Mouse (Mus musculus): Measurements from ENCODE around the gene Tnk2. TPM values are rescaled to one million over a fixed set of nuclear protein-coding genes. Genes with fewer than 3 reads are reported as not detected.
A peak's percentile ranks its signal among the peaks of the same experiment; 100 is the strongest.

Gene Tnk2
- polyA plus RNA-seq, 1 experiment = 202 TPM

DNA sequence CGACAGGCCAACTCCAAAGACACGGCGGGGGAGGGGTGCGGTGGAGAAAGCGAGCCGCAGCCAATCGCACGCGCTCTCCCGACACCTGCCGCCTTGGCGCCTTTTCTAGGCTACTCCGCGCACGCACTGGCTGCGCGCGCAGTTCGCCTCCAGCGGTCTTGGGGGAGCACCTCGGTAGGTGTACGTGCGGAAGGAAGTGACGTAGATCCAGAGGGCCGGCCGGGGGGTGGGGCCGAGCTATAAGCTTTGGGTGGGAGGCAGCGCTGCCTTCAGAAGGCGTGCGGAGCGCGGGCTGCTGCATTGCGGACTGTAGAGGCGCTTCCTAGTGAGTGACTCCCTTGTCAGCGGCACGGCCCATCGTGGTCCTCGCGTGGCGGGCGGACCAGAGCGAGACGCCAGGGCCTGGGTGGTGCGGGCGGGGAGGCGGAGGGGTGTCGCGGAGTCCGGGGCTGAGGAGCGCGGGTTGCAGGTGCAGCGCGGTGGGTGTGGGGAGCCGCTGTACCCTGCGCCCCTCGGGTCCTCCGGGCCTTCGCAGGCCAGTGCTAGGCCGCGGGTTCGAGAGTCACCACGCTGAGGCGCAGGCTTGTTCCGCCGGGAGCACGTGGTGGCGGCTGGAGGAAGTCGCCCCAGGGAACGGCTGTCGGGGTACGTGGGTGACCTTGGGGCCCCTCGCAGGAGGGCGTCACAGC is 34.8 kb upstream of the Tnk2 start, which contains the start of gene Tfrc:
Tfrc (plus strand) TSS at position 209 of the 689 bp plus-strand sequence.
- peaks cover 1% of the 10 kb centered on the region; the same call in 1 of the 2 replicates for H3K4me1 ChIP-seq (ENCODE audit: control insufficient read depth, insufficient read depth, low read length)
- H3K27ac ChIP-seq (ENCODE audit: insufficient read depth, low read length) = peak within 1 kb of the TSS; percentile 79; the same call in 1 of the 2 replicates
- peak within 1 kb of the TSS; percentile 84 for H3K4me3 ChIP-seq (ENCODE audit: insufficient read depth, low read length)
- TF ChIP-seq CTCF (IDR thresholded peaks at IDR 0.05; ENCODE audit: extremely low read depth, insufficient read depth, low read length) (no peak), POLR2A (IDR thresholded peaks at IDR 0.05; ENCODE audit: extremely low read depth, insufficient read depth, low read length) (peak; percentile 98)

- TF ChIP-seq CTCF (IDR thresholded peaks at IDR 0.05; ENCODE audit: extremely low read depth, insufficient read depth, low read length) (no peak), POLR2A (IDR thresholded peaks at IDR 0.05; ENCODE audit: extremely low read depth, insufficient read depth, low read length) (no peak)
- peak overlapping the region; percentile 79; the same call in 1 of the 2 replicates for H3K27ac ChIP-seq (ENCODE audit: insufficient read depth, low read length)
- H3K4me3 ChIP-seq (ENCODE audit: insufficient read depth, low read length) = peak overlapping the region; percentile 84
- peaks cover 1% of the 10 kb centered on the region; the same call in 1 of the 2 replicates for H3K4me1 ChIP-seq (ENCODE audit: control insufficient read depth, insufficient read depth, low read length)
These were observed 34.3 kb upstream of the Tnk2 start for GRCm38 (mm10) chr16:32609401-32609779.

- no peak for TF ChIP-seq CTCF (IDR thresholded peaks at IDR 0.05; ENCODE audit: extremely low read depth, insufficient read depth, low read length)
- TF ChIP-seq POLR2A (IDR thresholded peaks at IDR 0.05; ENCODE audit: extremely low read depth, insufficient read depth, low read length) = no peak
- Histone ChIP-seq H3K4me3 (ENCODE audit: insufficient read depth, low read length) (peak overlapping the region; percentile 84), H3K4me1 (ENCODE audit: control insufficient read depth, insufficient read depth, low read length) (peaks cover 1% of the 10 kb centered on the region; the same call in 1 of the 2 replicates), H3K27ac (ENCODE audit: insufficient read depth, low read length) (no peak overlapping the region)
These were observed 33.0 kb upstream of the Tnk2 start for GRCm38 (mm10) chr16:32610460-32611255.

GRCm38 (mm10) chr16:32612052-32612451 is 31.6 kb upstream of the Tnk2 start:
- no peak overlapping the region for H3K4me3 ChIP-seq (ENCODE audit: insufficient read depth, low read length)
- peaks cover 1% of the 10 kb centered on the region; the same call in 1 of the 2 replicates for H3K4me1 ChIP-seq (ENCODE audit: control insufficient read depth, insufficient read depth, low read length)
- no peak overlapping the region for H3K27ac ChIP-seq (ENCODE audit: insufficient read depth, low read length)
- TF ChIP-seq CTCF (IDR thresholded peaks at IDR 0.05; ENCODE audit: extremely low read depth, insufficient read depth, low read length) = no peak
- TF ChIP-seq POLR2A (IDR thresholded peaks at IDR 0.05; ENCODE audit: extremely low read depth, insufficient read depth, low read length) = no peak

GRCm38 (mm10) chr16:32613269-32613834 is 30.3 kb upstream of the Tnk2 start:
- TF ChIP-seq CTCF (IDR thresholded peaks at IDR 0.05; ENCODE audit: extremely low read depth, insufficient read depth, low read length) = no peak
- Histone ChIP-seq H3K4me3 (ENCODE audit: insufficient read depth, low read length) (no peak overlapping the region), H3K4me1 (ENCODE audit: control insufficient read depth, insufficient read depth, low read length) (peaks cover 1% of the 10 kb centered on the region; the same call in 1 of the 2 replicates), H3K27ac (ENCODE audit: insufficient read depth, low read length) (no peak overlapping the region)

- peaks cover 1% of the 10 kb centered on the region; the same call in 1 of the 2 replicates for H3K4me1 ChIP-seq (ENCODE audit: control insufficient read depth, insufficient read depth, low read length)
- H3K4me3 ChIP-seq (ENCODE audit: insufficient read depth, low read length) = no peak overlapping the region
- no peak overlapping the region for H3K27ac ChIP-seq (ENCODE audit: insufficient read depth, low read length)
- TF ChIP-seq POLR2A (IDR thresholded peaks at IDR 0.05; ENCODE audit: extremely low read depth, insufficient read depth, low read length) (no peak), CTCF (IDR thresholded peaks at IDR 0.05; ENCODE audit: extremely low read depth, insufficient read depth, low read length) (no peak)
These were observed 29.6 kb upstream of the Tnk2 start for GRCm38 (mm10) chr16:32614047-32614446.

GRCm38 (mm10) chr16:32618946-32619345 is 24.7 kb upstream of the Tnk2 start:
- no peaks in the 10 kb centered on the region for H3K4me1 ChIP-seq (ENCODE audit: control insufficient read depth, insufficient read depth, low read length)
- TF ChIP-seq CTCF (IDR thresholded peaks at IDR 0.05; ENCODE audit: extremely low read depth, insufficient read depth, low read length) = no peak
- TF ChIP-seq POLR2A (IDR thresholded peaks at IDR 0.05; ENCODE audit: extremely low read depth, insufficient read depth, low read length) = no peak
- H3K4me3 ChIP-seq (ENCODE audit: insufficient read depth, low read length) = no peak overlapping the region
- H3K27ac ChIP-seq (ENCODE audit: insufficient read depth, low read length) = no peak overlapping the region

DNA sequence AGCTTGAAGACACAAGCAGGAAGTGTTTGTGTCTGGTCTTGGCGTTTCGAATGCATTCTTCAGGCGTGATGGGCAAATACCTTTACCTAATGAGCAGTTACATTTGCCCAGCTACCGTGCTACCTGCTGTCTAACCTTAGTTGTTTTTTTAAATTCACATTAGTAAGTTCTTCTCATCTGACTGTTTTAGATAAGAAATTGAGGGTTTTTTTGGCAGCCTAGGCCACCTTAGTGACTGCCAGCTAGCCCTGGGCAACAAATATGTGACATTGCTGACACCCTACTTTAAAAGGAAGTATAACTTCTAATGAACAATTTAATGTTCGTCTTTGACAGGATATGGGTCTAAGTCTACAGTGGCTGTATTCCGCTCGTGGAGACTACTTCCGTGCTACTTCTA is 15.5 kb upstream of the Tnk2 start:
- TF ChIP-seq CTCF (IDR thresholded peaks at IDR 0.05; ENCODE audit: extremely low read depth, insufficient read depth, low read length) = no peak
- TF ChIP-seq POLR2A (IDR thresholded peaks at IDR 0.05; ENCODE audit: extremely low read depth, insufficient read depth, low read length) = no peak
- H3K27ac ChIP-seq (ENCODE audit: insufficient read depth, low read length) = no peak overlapping the region
- H3K4me3 ChIP-seq (ENCODE audit: insufficient read depth, low read length) = no peak overlapping the region
- H3K4me1 ChIP-seq (ENCODE audit: control insufficient read depth, insufficient read depth, low read length) = no peaks in the 10 kb centered on the region

- no peaks in the 10 kb centered on the region for H3K4me1 ChIP-seq (ENCODE audit: control insufficient read depth, insufficient read depth, low read length)
- H3K27ac ChIP-seq (ENCODE audit: insufficient read depth, low read length) = no peak overlapping the region
- H3K4me3 ChIP-seq (ENCODE audit: insufficient read depth, low read length) = no peak overlapping the region
- TF ChIP-seq CTCF (IDR thresholded peaks at IDR 0.05; ENCODE audit: extremely low read depth, insufficient read depth, low read length) = no peak
These were observed 11.3 kb upstream of the Tnk2 start for GRCm38 (mm10) chr16:32632328-32632824.

All from cortical plate, adult 2 months (tissue).